Mouse (Mus musculus): ENCODE results near the gene Efcab12.

The Efcab12 gene

GRCm38 (mm10) chr6:115845006-115845405, 6.8 kb upstream of the Efcab12 start:
- no peak for DNase-seq (ENCODE audit: extremely low spot score)

- no peak for DNase-seq (ENCODE audit: extremely low spot score)
Measured at GRCm38 (mm10) chr6:115838745-115839144, 533 bp upstream of the Efcab12 start.

GRCm38 (mm10) chr6:115833861-115834260, 4.4 kb downstream of the Efcab12 start:
- no peak for DNase-seq (ENCODE audit: extremely low spot score)

GRCm38 (mm10) chr6:115832152-115832850, 5.9 kb downstream of the Efcab12 start:
- no peak for DNase-seq (ENCODE audit: extremely low spot score)

- DNase-seq (ENCODE audit: extremely low spot score): no peak
Measured at GRCm38 (mm10) chr6:115830779-115831601, 7.2 kb downstream of the Efcab12 start.

- peak; percentile 93 for DNase-seq (ENCODE audit: extremely low spot score)
Measured at GRCm38 (mm10) chr6:115823850-115824464, 14.3 kb downstream of the Efcab12 start.

GRCm38 (mm10) chr6:115821216-115821993, 16.8 kb downstream of the Efcab12 start:
- no peak for DNase-seq (ENCODE audit: extremely low spot score)

- no peak for DNase-seq (ENCODE audit: extremely low spot score)
Measured at GRCm38 (mm10) chr6:115818129-115818528, 20.1 kb downstream of the Efcab12 start.

- DNase-seq (ENCODE audit: extremely low spot score): no peak
Measured at GRCm38 (mm10) chr6:115815041-115815440, 23.2 kb downstream of the Efcab12 start.

- DNase-seq (ENCODE audit: extremely low spot score): peak; percentile 64
Measured at GRCm38 (mm10) chr6:115814104-115814503, 24.1 kb downstream of the Efcab12 start.

GRCm38 (mm10) chr6:115811606-115812005, 26.6 kb downstream of the Efcab12 start:
- DNase-seq (ENCODE audit: extremely low spot score): no peak

- peak; percentile 92 for DNase-seq (ENCODE audit: extremely low spot score)
Measured at GRCm38 (mm10) chr6:115808488-115809231, 29.6 kb downstream of the Efcab12 start, which contains the start of gene Rpl32. Gene Rpl32, minus strand, starts transcription at chr6:115808747.

GRCm38 (mm10) chr6:115808196-115808487, 30.1 kb downstream of the Efcab12 start:
- no peak for DNase-seq (ENCODE audit: extremely low spot score)

- DNase-seq (ENCODE audit: extremely low spot score): no peak
Measured at GRCm38 (mm10) chr6:115807464-115808195, 30.6 kb downstream of the Efcab12 start.

GRCm38 (mm10) chr6:115804432-115805192, 33.6 kb downstream of the Efcab12 start:
- DNase-seq (ENCODE audit: extremely low spot score): peak; percentile 56

- DNase-seq (ENCODE audit: extremely low spot score): peak; percentile 73
Measured at GRCm38 (mm10) chr6:115803541-115804382, 34.5 kb downstream of the Efcab12 start.

- DNase-seq (ENCODE audit: extremely low spot score): no peak
Measured at GRCm38 (mm10) chr6:115801811-115802210, 36.4 kb downstream of the Efcab12 start.

- DNase-seq (ENCODE audit: extremely low spot score): no peak
Measured at GRCm38 (mm10) chr6:115792691-115793215, 45.5 kb downstream of the Efcab12 start.
